Mouse (Mus musculus): ENCODE data around the gene Zeb2.

The Zeb2 gene

DNA sequence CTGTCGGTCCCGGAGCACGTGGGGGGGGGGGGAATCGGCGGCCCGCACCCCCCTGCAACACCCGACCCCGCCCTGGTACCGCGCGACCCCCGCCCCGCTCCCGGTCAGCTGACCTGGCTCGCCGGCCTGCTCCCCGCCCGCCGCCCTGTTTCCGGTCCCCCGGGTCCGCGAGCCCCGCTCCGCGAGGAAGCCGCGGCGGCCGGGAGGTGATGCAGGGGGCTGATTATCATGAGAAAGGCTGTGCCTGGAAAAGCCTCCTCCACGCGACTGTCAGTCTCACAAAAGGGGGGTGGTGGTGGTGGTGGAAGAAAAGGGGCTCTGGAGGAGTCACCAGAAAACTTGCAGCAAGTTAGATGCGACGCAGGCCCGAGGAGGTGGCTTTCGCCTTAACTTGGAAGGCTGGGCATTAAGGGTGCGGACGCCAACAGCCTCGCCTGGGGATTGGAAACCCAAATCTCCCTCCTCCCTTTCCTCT, at the start of gene Zeb2:
Gene Zeb2, minus strand, starts transcription at position 309 of the 475 bp plus-strand sequence.
- peak; percentile 50 to 63 for DNase-seq

DNA sequence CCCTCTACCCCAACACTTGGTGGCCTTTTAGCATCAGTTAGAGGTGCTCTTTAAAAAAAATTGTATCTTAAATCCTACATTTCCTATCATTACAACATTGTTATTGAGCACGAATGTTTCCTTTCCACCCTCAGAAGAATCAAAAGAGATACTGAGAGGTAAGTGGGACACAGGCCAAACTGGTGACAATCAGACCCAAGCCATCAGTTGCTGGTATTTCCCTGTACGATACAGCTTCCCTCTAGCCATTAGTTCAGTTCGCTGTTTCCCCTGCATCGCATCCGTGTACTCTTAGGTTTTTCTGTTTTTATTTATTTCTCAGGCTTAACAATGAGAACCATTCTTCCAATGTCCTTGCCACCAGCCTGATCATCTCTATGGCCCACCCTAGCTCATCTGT, 41.6 kb upstream of the Zeb2 start:
- no peak for DNase-seq

DNA sequence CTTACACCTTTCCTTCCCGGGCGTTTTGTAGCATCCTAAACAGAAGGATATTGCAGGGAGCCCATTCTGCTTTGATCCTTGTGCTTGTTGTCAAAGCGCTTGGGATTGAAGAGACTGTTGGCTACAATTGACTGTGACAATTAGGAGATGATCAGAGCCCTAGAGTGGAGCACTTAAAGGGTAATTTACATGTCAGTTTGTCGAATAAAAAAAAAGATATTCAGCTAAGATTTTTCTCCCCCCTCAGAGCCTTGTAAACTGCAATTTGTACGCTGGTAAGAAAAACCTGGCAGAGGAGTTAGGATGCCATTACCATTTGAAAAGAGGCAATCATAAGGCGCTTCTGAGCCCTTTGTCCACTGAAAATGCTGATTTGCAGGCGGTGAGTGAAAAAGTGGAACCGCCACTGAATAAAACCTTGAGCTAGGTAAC, 41.2 kb upstream of the Zeb2 start:
- DNase-seq: no peak

DNA sequence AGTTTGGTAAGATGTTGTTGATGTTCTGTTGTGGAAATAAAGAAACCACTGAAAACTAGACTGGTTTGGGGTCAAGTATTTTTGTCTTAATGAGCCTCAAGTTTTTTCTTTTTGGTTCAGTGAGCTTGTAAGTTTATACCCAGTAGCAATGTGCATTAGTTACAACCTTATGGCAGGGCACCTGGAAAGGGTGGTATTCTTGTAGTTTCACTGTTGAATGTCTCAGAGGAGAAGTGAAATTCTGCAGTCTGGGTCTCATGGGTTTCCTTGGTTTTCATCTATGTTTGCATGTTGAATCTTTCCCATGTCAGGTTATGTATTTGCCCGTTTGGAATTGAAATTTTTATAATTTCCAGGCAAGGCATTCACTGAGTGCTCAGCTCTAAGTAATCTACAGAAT, 36.1 kb upstream of the Zeb2 start:
- no peak for DNase-seq

DNA sequence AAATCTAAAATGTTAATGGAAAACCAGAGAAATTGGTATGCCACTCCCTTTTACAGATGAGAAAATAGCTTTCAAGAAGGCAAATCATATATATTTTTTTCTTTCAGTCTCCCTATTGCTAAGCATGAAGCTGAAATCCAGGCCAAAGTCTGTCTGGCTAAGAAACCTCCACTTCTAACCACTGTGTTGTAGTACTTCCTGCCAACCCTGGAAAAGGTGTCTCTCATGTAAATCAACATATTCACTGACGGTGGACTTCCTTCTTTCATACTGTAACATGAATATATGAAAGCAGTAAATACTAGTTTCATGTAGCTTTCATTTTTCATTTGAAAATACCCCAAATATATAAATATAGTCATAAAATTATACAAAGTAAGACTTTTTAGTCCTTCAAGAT, 26.0 kb upstream of the Zeb2 start:
- no peak for DNase-seq

DNA sequence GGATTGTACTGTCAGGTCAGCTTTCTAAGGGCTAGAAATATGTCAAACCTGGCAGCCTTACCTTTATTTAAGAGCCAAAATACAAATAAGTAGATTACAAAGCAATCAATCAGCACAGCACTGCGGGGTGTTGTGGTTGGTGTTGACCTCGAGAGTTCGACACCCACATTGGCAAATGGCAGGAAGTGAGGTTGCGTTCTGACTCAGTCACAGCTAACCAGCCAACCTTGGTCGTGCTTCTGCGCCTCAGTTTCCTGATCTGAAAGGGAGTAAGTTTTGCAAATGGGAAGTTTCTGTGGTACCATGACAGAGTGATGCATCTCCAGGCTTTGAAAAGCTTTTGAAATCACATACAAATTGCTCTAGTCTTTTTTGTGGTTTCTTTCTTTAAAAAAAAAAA, 21.7 kb upstream of the Zeb2 start:
- DNase-seq: no peak

DNA sequence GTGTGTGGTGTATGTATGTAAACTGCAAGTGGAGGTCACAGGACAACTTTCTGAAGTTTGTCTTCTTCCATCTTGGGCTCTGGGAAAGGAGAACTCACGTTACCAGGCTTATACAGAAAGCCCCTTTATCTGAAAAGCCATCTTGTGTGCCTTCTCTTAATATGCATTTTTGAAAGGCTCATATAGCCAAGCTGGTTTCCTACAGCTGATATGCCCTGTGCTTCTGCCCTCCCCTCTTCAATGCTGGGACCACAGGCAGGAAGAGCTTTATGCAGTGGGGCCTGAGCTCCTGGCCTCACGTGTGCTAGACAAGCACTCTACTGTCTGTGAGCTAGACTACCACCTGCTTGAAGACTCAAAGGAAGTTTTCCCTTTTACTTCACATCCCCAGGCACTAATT, 19.6 kb upstream of the Zeb2 start:
- no peak for DNase-seq

DNA sequence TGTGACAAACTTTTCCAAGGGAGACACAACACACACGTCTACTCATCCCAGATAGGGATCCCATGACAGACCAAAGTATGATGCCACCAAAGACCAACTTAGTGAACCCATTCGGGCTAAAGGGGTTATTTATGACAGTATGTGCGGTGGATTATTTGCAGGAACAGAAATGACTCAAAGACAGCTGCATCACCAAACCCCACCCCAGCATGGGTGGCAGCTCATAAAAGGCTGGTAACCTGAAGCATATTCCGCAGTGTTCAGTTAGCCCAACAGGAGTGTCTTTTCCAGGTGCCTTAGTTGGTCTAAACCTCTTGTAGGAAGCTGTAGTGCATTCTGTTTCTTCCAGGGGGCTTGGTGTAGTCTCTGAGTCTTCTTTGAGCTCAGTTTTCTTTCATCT, 16.0 kb upstream of the Zeb2 start:
- no peak for DNase-seq

DNA sequence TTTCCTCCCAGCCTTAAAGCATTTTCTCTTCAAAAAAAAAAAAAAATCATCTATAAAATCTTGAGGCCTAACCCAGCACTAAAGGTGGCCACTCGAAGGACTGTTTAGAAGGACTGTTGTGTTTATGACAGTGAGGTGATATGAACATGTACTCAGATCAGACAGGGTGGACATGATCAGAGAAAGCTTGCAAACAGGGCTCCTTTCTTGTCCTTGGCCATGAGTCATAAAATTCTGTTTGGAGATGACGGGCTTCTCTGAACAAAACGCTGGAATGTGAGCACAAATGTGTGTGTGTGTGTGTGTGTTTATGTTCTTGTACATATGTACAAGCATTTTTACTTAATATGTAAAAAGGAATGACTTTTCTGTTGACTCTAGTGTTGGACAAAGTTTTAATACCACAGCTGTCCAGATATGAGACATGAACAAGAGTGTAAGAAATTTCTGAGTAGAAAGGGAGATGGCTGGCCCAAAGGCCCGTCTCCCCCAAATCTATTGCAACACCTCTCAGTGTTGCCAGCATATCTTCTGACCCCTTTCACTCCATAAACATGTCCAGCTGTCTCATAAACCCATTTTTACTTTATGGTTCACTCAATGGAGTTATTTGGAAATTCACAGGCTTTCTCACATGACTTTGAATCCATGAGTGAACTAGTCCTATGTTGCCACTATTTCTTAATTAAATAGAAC, 13.4 kb upstream of the Zeb2 start:
- DNase-seq: no peak

DNA sequence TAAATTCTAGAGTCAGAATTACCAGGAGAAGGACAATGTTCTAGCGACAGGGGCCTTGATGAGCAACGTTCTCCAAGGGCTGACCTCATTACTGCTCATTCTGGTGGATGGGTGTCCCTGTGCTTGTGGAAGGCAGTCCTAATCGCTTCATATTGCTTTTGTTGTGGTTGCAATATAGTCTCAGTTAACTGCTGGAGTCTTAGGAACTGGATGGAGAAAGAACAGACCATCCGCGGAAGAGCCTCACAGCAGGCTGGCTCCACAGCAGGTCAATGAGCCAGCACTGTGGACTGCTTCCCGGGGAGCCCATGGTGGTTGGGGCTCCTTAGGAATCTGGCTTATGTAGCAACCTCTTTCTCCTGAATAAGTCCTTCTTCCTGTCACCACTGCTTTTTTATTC, 12.4 kb upstream of the Zeb2 start:
- DNase-seq: no peak

DNA sequence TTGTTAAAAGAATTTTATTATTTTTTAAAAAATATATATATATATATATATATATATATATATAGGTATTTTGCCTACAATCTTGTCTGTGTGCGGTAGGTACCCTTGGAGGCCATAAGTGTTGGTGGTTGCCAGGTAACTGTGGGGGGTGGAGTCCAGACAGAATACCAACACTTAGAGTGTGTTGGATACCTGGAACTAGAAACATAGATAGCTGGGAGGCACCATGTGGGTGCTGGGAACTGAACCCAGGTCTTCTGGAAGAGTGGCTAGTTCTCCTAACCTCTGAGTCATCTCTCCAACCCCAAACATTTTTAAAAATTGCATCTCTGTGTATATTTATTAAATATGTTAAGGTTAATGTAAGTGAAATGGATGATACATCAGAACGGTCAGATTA, 11.5 kb upstream of the Zeb2 start:
- DNase-seq: no peak

DNA sequence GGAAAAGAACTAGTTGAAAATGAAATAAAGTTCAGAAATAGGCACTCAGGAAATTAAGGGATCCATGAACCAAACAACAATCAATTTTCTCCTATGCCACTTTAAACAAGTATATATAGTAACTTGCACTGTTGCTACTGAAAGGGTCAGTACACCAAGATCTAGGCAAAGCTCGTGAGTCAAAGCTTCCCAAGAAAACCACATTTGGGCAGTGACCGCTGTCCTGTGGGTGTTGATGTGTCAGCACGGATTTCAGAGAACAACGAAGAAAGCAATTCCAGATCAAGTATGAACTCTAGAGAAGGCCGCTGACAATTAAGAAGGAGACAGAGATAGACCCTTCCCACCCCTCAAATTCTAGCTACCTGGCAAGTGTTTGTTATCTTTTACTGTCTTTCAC, 9.2 kb upstream of the Zeb2 start:
- DNase-seq: no peak

DNA sequence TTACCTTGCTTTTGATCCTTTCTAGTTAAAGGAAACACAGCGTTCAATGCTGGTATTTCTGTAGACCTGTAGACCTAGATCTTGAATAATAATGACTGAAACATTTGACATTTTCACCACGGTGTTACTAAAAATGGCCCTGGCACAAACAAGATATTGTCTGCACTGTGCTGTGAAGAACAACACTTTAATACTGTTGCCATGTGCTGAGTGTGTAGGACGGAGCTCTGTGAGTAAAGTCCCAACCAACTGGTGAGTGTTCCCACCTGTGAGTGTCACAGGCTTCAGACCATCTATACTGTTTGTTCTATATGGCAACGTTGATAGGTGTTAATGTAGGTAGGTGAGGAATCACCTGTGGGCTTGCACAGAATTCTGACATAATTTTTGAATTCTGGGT, 8.0 kb upstream of the Zeb2 start:
- DNase-seq: no peak

DNA sequence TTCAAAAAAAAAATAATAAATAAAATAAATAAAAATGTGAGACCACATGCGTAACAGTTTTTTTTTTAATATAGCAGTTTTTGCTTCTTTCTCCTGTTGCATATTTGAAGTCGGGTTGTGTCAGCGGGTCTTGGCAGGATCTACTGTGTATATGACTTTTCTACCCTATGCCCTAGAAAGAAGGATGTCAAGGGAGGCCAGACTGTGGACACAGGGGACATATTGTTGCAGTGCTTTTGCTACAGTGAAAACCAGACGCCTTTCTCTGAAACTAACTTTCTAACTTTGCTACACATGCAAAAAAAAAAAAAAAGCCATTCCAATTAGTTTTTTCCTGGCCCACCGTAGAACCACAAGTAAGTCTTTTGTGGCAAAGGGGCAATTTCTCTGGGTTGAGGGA, 6.3 kb upstream of the Zeb2 start:
- DNase-seq: no peak

DNA sequence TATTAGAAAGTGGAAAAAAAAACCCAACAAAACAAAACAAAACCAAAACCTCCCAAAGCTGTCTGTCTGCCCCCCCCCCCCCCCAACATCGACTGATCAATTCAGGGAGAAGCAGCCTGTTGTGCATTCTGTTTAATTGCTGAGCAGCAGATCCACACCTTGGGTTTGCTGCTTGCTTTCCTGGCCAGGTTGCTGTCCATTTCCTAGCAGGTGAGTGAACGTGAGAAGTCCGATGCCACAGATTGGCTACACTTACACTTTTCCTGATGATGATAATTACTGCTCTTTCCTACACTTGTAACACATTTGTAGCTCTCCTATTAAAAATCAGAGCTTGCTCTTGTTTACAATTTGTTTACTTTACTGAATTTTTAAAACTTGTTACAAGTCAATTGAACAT, 926 bp upstream of the Zeb2 start:
- no peak for DNase-seq

DNA sequence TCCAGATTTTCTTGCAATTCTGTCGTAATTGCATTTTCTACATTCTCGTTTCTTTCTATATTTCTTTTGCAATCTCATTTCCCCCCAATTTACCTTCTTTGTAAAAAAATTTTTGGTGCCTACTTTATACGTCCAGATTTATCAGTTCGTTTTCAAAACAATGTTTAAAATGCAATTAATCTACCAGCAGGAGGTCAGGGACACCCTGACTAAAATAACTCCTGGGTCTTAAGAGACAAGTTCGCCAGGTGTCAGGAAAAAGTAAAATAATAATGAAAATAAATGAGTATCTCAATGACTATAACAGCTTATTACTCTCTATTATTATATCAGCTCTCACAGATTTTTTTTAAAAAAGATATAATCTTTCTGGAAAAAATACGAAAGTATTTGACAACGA, 397 bp upstream of the Zeb2 start:
- DNase-seq: no peak

DNA sequence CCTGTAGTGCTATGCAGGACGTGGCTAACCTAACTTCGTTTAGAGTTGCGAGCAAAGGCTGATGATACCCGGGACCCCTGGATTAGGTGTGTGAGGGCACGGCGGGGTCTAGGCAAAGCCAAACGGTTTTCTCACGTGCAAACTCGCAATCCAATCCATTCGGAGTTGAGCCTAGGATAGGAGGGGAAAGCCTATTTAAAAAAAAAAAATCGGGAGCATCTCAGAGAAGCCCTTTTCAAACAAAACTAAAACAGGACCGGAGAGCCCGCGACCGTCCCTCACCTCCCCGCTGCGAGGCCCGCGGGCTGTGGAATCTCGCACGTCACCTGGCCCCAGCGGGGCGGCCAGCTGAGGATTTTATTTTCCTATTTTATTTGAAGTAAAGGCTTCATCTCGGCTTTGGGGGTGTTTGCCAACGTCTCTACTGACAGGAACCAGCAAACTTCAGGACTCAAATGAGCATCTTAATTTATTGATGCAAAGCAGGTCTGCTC, 617 bp downstream of the Zeb2 start:
- no peak for DNase-seq

DNA sequence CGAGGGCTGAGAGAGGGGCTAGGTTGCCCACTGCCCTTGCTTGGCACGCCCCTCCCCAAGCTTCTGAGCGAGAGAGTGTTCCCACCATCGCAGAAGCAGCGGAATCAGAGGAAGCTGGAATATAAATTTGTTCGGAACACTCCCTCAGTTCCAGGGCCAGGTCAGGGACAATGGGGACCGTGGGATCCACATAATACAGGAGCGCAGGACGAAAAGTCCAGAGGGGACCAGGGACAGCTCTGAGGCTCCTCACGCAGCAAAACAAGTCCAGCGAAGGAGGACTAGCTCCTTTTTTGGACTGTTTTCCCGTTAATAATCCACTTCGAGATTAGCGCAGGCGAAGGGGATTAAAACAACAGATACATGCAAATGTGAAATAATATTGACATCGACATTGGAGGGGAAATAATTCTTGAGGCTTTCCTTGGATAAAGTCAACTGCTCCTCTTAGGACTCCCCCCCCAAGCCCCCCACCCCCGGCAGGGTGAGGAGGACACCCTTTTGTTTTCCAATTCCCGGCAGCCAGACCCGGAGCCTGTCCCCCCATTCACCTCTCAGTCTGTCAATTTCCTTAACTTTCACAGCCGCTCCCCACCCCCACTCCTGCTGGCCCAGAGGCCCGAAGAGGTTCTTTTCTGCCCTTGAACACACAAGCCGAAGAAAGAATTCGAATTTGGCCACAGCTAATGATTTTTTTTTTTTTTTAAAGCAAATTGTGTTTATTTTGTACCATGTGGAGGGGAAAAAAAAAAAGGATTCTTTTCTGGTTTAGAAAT, 1.3 kb downstream of the Zeb2 start:
- peak in 1 of 2 experiments; percentile 38 for DNase-seq

DNA sequence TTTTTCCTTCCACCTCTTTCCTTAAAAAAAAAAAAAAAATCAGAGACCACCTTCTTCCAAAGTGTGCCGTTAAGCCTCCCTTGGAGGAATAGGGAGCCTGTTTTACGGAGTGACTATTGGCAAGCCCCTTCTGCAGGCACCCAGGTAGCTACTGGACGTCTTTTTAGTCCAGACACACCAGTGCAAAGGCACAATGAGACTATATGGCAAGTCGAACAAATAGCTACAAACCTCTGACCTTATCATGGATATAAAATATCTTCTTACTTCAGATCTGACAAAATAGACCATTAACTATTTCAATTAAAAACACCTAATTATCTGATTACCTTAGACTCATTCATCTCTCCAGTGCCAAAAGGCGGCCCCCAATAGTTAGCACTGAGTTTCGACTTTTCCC, 2.0 kb downstream of the Zeb2 start:
- DNase-seq: no peak

DNA sequence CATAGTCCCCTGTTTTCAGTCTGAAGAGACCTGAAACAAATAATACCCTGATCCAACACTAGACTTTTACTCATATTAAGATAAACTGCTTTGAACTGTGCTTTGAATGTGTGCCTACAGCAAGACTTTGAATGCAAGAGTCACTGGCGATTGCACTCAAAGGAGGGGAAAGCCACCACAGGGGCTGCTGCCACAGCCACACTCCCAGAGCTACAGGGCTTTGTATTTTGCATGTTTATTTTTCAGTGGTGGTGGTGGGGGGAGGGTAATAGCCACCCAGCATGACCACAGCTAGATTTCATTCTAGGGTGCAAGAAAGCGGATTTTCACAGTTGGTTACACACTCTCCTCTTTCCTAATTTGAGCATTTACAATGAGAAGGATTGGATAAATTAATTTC, 2.6 kb downstream of the Zeb2 start:
- no peak for DNase-seq

DNA sequence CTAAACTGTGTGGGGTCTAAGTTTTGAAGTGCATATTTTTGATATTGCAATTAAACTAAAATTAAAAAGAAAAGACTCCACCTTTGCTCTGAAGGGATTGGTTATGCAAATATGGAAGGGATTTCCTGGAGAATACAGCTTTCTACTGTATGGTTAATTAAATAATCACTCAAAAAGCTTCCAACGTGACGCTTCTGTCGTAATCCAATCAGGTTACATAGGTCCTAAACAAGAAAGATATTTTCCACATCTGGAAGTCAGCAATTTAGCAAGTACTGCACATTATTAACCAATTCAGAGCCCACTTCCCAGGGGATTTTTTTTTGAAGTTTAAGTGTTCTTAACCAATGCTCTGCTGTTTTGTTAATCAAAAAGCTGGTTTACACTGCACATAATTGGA, 3.3 kb downstream of the Zeb2 start:
- DNase-seq: no peak

DNA sequence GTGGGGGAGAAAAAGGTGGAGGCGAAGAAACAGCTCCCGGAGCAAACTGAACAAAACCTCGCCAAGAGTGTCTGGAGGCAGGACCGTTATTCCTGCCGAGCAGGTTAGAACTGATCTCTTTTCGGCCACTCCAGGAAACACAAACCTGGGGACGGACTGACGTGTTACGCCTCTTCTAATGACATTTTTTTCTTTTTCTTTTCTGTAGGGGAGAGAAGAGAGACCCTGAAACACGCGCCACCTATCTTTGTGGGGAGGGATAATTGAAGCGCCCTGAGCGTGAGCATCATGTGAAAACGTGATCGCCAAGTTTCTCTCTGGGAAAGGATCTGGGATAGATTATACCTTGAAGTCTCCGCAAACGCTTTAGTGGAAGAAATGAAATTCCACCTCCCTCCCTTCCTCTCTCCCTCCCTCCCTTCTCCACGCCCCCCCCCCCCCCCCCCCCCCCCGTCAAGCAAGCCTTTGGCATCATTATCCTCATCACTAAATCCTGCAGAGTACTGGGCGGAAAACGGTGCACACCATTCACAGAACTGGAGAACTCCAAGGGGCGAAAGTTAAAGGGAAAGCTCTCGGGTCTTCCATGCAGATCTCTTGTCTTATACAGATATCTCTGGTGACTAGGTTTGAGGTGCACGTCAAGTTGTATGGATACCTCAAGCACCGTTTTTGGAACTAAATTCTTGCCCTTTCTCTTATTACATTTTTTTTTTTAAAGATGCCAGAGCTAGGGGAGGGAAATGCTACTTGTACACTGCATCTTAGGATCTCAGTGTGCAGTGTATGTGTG, 4.1 kb downstream of the Zeb2 start:
- DNase-seq: peak; percentile 24 to 38

DNA sequence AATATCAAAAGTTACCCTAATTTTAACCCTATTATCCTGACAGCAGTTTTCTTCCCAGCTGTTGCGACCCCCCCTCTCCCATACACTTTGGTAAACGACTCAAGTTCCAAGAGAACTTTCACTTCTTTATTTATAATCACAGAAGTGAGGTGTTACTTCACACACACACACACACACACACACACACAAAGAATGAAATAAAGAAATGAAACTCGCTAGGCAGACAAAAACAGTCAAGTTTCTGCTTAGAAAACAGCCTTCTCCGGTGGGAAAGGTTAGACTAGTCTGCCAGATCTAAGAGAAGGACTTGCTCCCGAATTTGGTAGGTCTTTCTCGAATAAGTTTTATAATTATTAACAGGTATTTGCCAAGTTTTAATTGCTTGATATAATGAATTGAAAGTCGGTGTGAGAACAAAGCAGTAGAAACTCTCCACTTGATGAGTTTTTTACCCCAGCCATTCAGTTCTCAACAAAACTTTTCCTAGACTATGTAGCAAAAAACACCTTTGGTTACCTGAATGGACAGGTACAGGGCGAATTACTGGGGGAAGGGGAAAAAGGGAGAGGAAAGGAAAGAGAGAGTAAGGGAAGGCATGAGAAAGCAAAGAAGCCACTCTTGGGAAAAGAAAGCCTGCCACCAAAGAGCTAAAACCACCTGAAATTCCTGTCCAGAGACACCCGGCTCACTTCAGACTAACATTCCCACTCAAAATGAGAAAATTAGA, 5.0 kb downstream of the Zeb2 start:
- no peak for DNase-seq

All from spleen, adult 18-20 months (tissue).